24 mouse cellular contexts compared by ENCODE assay signal in genomic region chr6:87547431-87547830, GRCm38 (mm10). TPM values are rescaled to one million over a fixed set of nuclear protein-coding genes. Genes with fewer than 3 reads are reported as not detected.
DNase-seq lines count a peak whose midpoint lies in the region; ATAC-seq and TF ChIP-seq lines count a peak whose summit lies in the region.
"Had no signal": no experiment of that assay in that cellular context is flagged by ENCODE, and none has a peak within 500 bp of the region (broad histone marks: within the 10 kb centered on the region; RNA-seq: fewer than 3 reads in every experiment).

No protein-coding gene starts in this region.

- H3K4me3 ChIP-seq in forebrain, embryonic 10.5 days = no peak overlapping the region
- no peak overlapping the region for H3K4me3 ChIP-seq in forebrain, embryonic 15.5 days
- no peak overlapping the region for H3K4me3 ChIP-seq in embryonic facial prominence, embryonic 10.5 days
- H3K4me3 ChIP-seq in myocyte = no peak overlapping the region
- H3K4me3 ChIP-seq in hindbrain, embryonic 12.5 days = no peak overlapping the region
- H3K4me3 ChIP-seq: embryonic facial prominence, embryonic 13.5 days; erythroblast, embryonic 14.5 days; heart, embryonic 13.5 days; limb, embryonic 15.5 days; midbrain, embryonic 15.5 days; neural tube, embryonic 13.5 days had no signal

- no peak overlapping the region for H3K9ac ChIP-seq in forebrain, embryonic 15.5 days (replicated peaks)
- H3K9ac ChIP-seq in hindbrain, embryonic 12.5 days = no peak overlapping the region
- H3K9ac ChIP-seq: embryonic facial prominence, embryonic 13.5 days; heart, embryonic 13.5 days; limb, embryonic 15.5 days; liver, embryonic 14.5 days; lung, embryonic 14.5 days; midbrain, embryonic 15.5 days; neural tube, embryonic 13.5 days had no signal

- H3K4me2 ChIP-seq in forebrain, embryonic 15.5 days (replicated peaks) = no peak overlapping the region
- H3K4me2 ChIP-seq in myocyte (ENCODE audit: low read depth) = no peak overlapping the region
- no peak overlapping the region for H3K4me2 ChIP-seq in hindbrain, embryonic 12.5 days (replicated peaks)
- H3K4me2 ChIP-seq: embryonic facial prominence, embryonic 13.5 days; heart, embryonic 13.5 days; limb, embryonic 15.5 days; lung, embryonic 14.5 days; midbrain, embryonic 15.5 days; neural tube, embryonic 13.5 days had no signal

- peaks cover 12% of the 10 kb centered on the region for H3K9me3 ChIP-seq in forebrain, embryonic 10.5 days
- peaks cover 5% of the 10 kb centered on the region for H3K9me3 ChIP-seq in forebrain, embryonic 15.5 days
- H3K9me3 ChIP-seq in embryonic facial prominence, embryonic 10.5 days = peaks cover 11% of the 10 kb centered on the region
- peaks cover 9% of the 10 kb centered on the region; the same call in 1 of the 2 replicates for H3K9me3 ChIP-seq in hindbrain, embryonic 12.5 days (replicated peaks)

- no peak overlapping the region for H3ac ChIP-seq in myocyte (ENCODE audit: control insufficient read depth, insufficient read length)

- H3K27ac ChIP-seq in forebrain, embryonic 10.5 days = peak overlapping the region; percentile 21; the same call in 1 of the 2 replicates
- no peak overlapping the region for H3K27ac ChIP-seq in forebrain, embryonic 15.5 days (replicated peaks)
- H3K27ac ChIP-seq in embryonic facial prominence, embryonic 10.5 days (replicated peaks) = no peak overlapping the region
- no peak overlapping the region for H3K27ac ChIP-seq in hindbrain, embryonic 12.5 days
- H3K27ac ChIP-seq: embryonic facial prominence, embryonic 13.5 days; heart, embryonic 13.5 days; kidney, postnatal 0 days; limb, embryonic 15.5 days; liver, embryonic 14.5 days; midbrain, embryonic 15.5 days; neural tube, embryonic 13.5 days had no signal

- H3K4me1 ChIP-seq in forebrain, embryonic 10.5 days = peaks cover 11% of the 10 kb centered on the region; the same call in 1 of the 2 replicates
- peaks cover 8% of the 10 kb centered on the region for H3K4me1 ChIP-seq in forebrain, embryonic 15.5 days
- 0 out of 2 replicates have a peak, but pooled peaks cover 3% of the 10 kb centered on the region for H3K4me1 ChIP-seq in embryonic facial prominence, embryonic 10.5 days
- peaks cover 10% of the 10 kb centered on the region for H3K4me1 ChIP-seq in hindbrain, embryonic 12.5 days
- H3K4me1 ChIP-seq: embryonic facial prominence, embryonic 13.5 days; heart, embryonic 13.5 days; limb, embryonic 15.5 days had no signal

- DNase-seq in forebrain, embryonic 10.5 days (ENCODE audit: extremely low spot score, low spot score) = no peak
- peak; percentile 50 for DNase-seq in ES-CJ7 (ENCODE audit: low read depth, low spot score)
- peak; percentile 5 for DNase-seq in embryonic facial prominence, embryonic 10.5 days (ENCODE audit: low spot score)
- no peak for DNase-seq in ovary, postnatal 36 days (ENCODE audit: low spot score)
- DNase-seq: adrenal gland, postnatal 36 days; cerebellum, adult 11 months; cerebellum, adult 9-11 months; heart, postnatal 14 days; kidney, adult 18-20 months; left cerebral cortex, postnatal 4 days; lung, embryonic 14.5 days; right cerebral cortex, postnatal 4 days had no signal

- no peak for TF ChIP-seq POLR2A in myocyte (IDR thresholded peaks at IDR 0.05; ENCODE audit: insufficient read length, low read depth)

- 91% methylated on average over 4 of the region's 4 CpGs for WGBS in forebrain, embryonic 10.5 days
- WGBS in forebrain, embryonic 15.5 days = 93% methylated on average over 4 of the region's 4 CpGs
- WGBS in embryonic facial prominence, embryonic 10.5 days = 86% methylated on average over 4 of the region's 4 CpGs
- 83% methylated on average over 4 of the region's 4 CpGs for WGBS in hindbrain, embryonic 12.5 days

- no peak for ATAC-seq in forebrain, embryonic 15.5 days (replicated peaks)
- ATAC-seq in hindbrain, embryonic 12.5 days (ENCODE audit: low FRiP score) = no peak
- ATAC-seq: forebrain, embryonic 14.5 days; midbrain, embryonic 15.5 days had no signal

- no peaks in the 10 kb centered on the region for H3K27me3 ChIP-seq in forebrain, embryonic 10.5 days (ENCODE audit: poor library complexity, severe bottlenecking)
- no peaks in the 10 kb centered on the region for H3K27me3 ChIP-seq in forebrain, embryonic 15.5 days
- no peaks in the 10 kb centered on the region for H3K27me3 ChIP-seq in embryonic facial prominence, embryonic 10.5 days (replicated peaks; ENCODE audit: low read depth, poor library complexity, severe bottlenecking)
- no peaks in the 10 kb centered on the region for H3K27me3 ChIP-seq in myocyte (ENCODE audit: control insufficient read depth, insufficient read depth, insufficient read length)
- H3K27me3 ChIP-seq in hindbrain, embryonic 12.5 days = no peaks in the 10 kb centered on the region
- H3K27me3 ChIP-seq: embryonic facial prominence, embryonic 13.5 days; limb, embryonic 15.5 days; midbrain, embryonic 15.5 days; neural tube, embryonic 13.5 days had no signal

- no peaks in the 10 kb centered on the region for H3K36me3 ChIP-seq in forebrain, embryonic 10.5 days (replicated peaks)
- no peaks in the 10 kb centered on the region for H3K36me3 ChIP-seq in forebrain, embryonic 15.5 days
- no peaks in the 10 kb centered on the region for H3K36me3 ChIP-seq in embryonic facial prominence, embryonic 10.5 days (replicated peaks)
- no peaks in the 10 kb centered on the region for H3K36me3 ChIP-seq in myocyte (ENCODE audit: control insufficient read depth, insufficient read depth)
- H3K36me3 ChIP-seq in hindbrain, embryonic 12.5 days = no peaks in the 10 kb centered on the region
- H3K36me3 ChIP-seq: embryonic facial prominence, embryonic 13.5 days; heart, embryonic 13.5 days; limb, embryonic 15.5 days; midbrain, embryonic 15.5 days; neural tube, embryonic 13.5 days had no signal

- H3K79me2 ChIP-seq in myocyte (ENCODE audit: control insufficient read depth, insufficient read depth) = no peaks in the 10 kb centered on the region

TF ChIP-seq in myocyte, 11 proteins besides CTCF, POLR2A, EP300 and RAD21:
- TF ChIP-seq REST (IDR thresholded peaks at IDR 0.05; ENCODE audit: insufficient read depth, insufficient read length) = no peak
- no peak for TF ChIP-seq SRF (IDR thresholded peaks at IDR 0.05; ENCODE audit: control insufficient read depth, insufficient read length, low read depth)
- peak; percentile 54; the same call in 1 of the 2 replicates for TF ChIP-seq CEBPB (IDR thresholded peaks at IDR 0.05; ENCODE audit: insufficient read depth, poor library complexity, severe bottlenecking)

RNA-seq across cellular contexts. Expression of gene Arhgap25, which starts 14.4 kb away (rescaled TPM):
- 1.9 and 2.0 TPM in 2 replicates for polyA plus RNA-seq in forebrain, embryonic 10.5 days (2016; fragmentation: Nextera tagmentation; extraction: Ambion mirVana)
- 1.5 and 1.8 TPM in 2 replicates for polyA plus RNA-seq in forebrain, embryonic 15.5 days (2015; fragmentation: Nextera tagmentation; extraction: Ambion mirVana)
- 3.2 and 3.4 TPM in 2 replicates for polyA plus RNA-seq in embryonic facial prominence, embryonic 10.5 days (2016; fragmentation: Nextera tagmentation; extraction: Ambion mirVana)
- polyA plus RNA-seq in myocyte (2012; fragmentation: generic; extraction: Trizol) = 0.34 TPM
- 2.3 and 2.8 TPM in 2 replicates for polyA plus RNA-seq in hindbrain, embryonic 12.5 days (2016; fragmentation: Nextera tagmentation; extraction: Ambion mirVana)
- polyA plus RNA-seq: erythroblast, embryonic 14.5 days had no signal

RNA-seq across cellular contexts. Expression of gene Prokr1, which starts 43.1 kb away (rescaled TPM):
- 2.3 and 3.2 TPM in 2 replicates for polyA plus RNA-seq in forebrain, embryonic 10.5 days (2016; fragmentation: Nextera tagmentation; extraction: Ambion mirVana)
- polyA plus RNA-seq in forebrain, embryonic 15.5 days (2015; fragmentation: Nextera tagmentation; extraction: Ambion mirVana) = 3.2 and 3.9 TPM in 2 replicates
- polyA plus RNA-seq in embryonic facial prominence, embryonic 10.5 days (2016; fragmentation: Nextera tagmentation; extraction: Ambion mirVana) = 0.87 and 1.2 TPM in 2 replicates
- polyA plus RNA-seq in myocyte (2012; fragmentation: generic; extraction: Trizol) = 0.25 TPM
- 3.4 TPM in 2 replicates for polyA plus RNA-seq in hindbrain, embryonic 12.5 days (2016; fragmentation: Nextera tagmentation; extraction: Ambion mirVana)

Comparison
In these comparisons a context has a peak if more than half of its experiments do, and no peak if none do; other contexts are left out.
1. DNase-seq: peak in ES-CJ7 (single experiment) and embryonic facial prominence, embryonic 10.5 days (single experiment); none in forebrain, embryonic 10.5 days (single experiment) and ovary, postnatal 36 days (single experiment).